Mouse (Mus musculus) embryonic fibroblast, embryonic 13.5 days (primary cell): ENCODE measurements around the gene Sult2b1.

Experiments
- CTCF ChIP-seq: IDR thresholded peaks from 2 replicates; pipeline ENCODE4 v1.5.1; 2011; ENCODE audit warnings: mild to moderate bottlenecking, control low read depth, low read length, moderate library complexity, borderline replicate concordance; ENCODE audit not compliant: insufficient read depth
- POLR2A ChIP-seq: IDR thresholded peaks from 2 replicates; pipeline ENCODE4 v1.6.1; 2011; ENCODE audit warnings: low read depth, mild to moderate bottlenecking, control low read depth, low read length, moderate library complexity

- TF ChIP-seq CTCF = no peak
- TF ChIP-seq POLR2A = no peak
Observed at GRCm38 (mm10) chr7:45798931-45799330, 14.5 kb upstream of the Sult2b1 start.
